Mouse (Mus musculus) lung, postnatal 36 days (tissue): ENCODE results near the gene Pfkp.

Experiments
- DNase-seq: peaks from one replicate; pipeline ENCODE4 v3.0.0; 2022; ENCODE audit warnings: mixed read lengths

Pfkp gene

DNA sequence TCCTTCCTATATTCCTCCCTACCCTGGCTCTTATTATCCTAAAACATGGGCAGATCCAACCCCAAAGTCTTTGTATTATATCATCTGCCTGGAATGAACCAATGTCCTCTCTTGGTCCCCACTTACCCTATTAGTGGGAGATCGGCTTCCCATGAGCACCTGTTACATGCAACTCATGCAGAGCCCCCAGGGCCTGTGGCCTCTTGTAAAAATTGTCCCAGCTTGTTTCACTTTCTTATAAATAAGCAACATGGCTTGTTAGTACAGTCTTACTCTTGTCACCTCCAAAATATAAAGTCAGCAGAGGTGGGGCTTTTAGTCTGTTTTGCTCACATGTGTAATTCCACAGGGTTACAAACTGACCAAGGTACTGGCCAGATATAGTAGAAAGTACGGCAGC is 46.9 kb downstream of the Pfkp start:
- no peak for DNase-seq

DNA sequence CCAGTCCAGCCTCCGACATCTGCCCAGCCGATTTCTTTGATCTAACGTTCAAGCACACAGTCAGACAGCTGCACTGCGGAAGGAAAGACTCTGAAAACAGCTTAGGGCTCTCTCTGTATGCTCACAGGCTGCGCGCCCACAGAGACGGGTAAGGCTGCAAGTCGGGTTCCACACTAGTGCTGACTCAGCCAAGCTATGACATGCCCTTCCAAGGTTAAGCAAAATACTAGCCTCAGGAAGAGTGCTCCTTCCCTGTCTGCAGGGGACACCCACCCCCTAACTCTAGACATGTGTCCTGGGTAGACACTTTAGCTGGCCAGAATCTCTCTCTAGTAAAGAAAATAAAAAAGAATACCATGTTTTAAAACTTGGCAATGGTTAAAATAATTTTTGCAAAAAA is 48.0 kb downstream of the Pfkp start:
- no peak for DNase-seq

DNA sequence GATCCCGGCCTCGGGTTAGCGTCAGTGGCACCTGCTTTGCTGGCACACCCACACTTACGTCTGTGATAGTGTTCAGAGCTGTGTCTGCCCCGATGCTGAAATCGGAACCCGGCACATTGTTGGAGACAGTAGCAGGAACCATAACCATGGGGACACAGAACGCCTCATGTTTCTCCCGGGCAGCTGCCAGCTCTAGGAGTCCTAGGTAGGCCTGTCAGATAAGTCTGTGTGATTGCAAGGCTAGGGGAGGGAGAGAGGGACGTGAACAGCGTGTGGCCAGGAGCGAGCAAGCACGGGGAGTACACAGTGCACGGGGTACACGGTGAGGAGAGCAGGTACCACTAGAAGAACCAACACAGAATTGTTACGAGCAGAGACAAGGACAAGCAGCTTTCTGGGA is 50.8 kb downstream of the Pfkp start:
- no peak for DNase-seq

DNA sequence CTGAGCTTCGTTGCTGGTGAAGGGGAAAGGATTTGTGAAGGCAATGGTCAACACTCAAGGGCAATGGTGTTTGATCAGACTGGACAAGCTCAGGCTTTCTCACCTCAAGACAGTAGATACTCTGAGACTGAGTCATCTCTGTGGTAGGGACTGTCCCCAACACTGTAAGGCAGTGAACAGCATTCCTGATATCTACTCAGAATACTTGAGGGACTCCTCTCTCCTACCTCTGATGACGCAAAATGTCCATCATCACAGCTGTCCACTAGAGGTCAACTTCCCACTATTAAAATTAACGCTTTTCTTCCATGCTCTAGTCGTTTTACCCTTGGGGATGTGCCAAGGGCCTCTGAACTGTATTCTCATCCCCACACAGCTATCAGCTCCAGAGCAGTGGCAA is 53.2 kb downstream of the Pfkp start:
- no peak for DNase-seq

DNA sequence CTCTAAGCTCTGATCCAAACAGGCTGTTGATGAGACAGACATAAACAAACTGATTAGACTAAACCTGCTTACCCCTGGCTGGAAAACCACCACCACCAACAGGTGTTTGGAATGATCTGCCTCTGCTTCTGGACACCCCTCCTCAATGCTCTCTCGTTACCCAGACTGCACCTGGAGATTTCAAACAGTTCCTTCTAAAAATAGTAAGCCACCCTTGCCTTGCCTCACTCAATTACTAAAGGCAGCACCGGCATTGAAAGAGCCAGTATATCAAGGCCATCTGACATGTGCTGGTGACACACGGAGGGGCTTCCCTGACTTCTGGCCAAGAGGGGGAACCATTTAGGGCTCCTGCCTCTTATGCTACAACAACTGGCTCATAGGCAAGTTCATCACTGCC is 57.7 kb downstream of the Pfkp start:
- no peak for DNase-seq

DNA sequence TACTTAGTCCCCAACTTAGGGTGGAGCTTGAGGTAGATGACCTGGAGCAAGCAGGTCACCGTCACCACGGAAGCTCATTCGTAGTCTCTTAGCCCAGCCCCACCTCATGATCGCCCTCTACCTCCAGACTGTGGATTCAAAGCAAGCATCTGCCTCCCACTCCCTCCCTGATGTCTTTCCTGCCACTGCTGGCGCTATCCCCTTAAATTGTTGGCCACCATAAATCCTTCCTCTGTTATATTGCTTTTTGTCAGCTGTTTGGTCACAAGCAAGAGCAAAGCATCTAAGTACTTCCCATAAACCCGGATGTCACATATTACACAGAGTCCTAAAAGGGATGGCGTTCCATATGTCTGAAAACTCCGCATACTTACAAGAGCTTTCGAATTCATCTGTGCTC is 62.6 kb downstream of the Pfkp start:
- DNase-seq: no peak

DNA sequence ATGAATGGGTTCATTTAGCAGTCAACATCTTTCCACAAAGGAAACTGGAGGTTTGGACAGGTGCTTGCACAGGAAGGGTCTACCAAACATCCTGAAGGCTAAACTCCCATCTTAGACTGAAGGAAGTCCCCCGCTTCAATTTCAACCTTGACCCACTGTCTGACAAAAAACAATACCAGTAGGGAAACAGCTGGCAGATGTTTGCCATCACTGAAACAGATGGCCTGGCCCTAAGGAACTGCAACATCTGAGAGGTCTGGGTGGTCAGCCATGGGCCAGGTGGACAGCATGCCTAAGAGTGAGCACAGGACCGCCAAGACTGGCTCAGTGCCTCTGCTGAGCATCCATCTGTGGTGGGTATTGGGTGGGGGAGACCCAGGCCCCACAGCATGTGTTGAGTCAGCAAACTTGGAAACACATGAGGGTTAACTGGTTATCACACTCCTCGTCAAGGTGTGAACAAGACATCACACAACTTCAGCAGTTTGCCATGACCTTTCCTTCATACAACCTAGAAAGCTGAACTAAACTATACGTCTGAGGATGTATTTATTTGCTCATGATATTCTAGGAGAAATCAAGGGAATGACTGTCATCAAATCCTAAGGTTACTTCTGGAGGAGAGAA is 65.0 kb downstream of the Pfkp start:
- DNase-seq: no peak

DNA sequence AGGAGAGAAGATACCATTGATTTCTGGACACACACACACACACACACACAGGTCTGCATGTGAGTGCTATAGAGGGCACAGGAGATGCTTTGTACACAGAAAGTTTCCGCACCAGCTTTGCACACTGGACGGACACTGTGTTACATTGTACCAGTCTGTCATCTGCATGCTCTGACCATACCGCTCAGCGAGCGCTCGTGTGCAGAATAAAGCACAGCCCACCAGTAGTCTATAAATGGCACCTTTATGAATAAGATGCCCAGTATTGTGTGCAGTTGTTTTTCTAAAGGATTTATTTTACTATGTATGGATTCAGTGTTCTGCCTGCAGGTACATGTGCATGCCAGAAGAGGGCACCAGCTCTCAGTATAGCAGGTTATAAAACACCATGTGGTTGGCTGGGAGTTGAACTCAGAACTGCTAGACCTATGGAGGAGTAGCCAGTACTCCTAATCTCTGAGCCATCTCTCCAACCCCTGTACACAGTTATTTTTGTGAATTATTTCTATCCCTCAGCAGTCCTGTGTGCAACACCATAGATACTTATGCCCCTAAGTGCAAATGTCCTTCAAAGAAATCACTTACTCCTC is 72.6 kb downstream of the Pfkp start:
- no peak for DNase-seq

DNA sequence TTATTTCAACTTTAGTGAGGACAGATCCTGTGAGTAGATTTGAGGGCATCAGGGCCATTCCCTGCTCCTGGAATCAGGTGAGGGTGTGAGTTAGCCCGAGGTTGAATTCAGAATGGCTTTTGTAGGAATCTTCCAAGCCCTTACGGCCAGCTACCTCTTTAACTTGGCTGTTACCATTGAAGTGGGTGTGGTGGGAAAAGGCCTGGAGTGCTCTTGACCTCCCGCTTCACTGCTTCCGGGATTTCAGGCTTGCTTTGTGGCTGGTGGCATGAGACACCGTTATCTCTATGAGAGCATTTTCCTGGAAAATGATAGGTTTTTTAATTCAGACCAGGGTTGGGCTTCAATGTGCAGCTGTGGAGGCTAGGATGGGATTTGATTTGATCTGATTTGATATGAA is 83.0 kb downstream of the Pfkp start:
- peak; percentile 51 for DNase-seq

DNA sequence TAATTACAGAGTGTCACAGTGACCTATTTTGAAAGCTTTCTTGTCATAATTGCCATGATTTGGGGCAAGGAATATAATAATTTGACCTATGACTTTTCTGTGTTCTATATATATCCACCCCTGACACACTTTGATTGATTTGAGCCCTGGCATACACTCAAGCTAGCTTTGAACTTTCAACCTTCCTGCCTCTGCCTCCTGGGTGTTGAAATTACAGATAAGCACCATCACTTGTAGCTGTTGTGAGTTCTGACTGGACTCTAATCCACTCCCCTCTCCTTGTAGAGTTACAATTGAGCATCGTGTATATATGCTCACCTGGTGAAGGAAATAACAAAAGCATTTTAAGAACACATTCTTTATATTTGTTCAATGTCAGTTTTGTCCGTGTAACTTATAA is 86.2 kb downstream of the Pfkp start:
- DNase-seq: no peak

DNA sequence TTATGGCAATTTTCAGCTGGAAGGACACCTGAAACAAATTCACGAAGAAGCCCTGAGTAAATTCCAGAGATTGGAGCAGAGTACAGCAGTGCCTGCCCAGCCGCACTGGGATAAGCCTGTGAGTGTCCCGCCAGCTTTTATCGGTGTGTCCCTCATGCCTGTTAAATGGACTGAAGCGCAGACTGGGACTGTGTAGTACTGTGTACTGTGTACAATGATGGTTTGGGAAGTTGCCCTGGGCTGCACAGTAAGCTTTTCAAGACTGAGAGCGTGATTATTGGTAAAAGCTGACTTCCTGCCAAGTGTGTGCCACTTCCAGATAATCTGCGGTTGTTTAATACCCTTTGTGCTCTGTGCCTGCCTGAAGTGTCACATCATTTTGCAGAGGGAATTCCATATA is 90.8 kb downstream of the Pfkp start:
- DNase-seq: no peak

DNA sequence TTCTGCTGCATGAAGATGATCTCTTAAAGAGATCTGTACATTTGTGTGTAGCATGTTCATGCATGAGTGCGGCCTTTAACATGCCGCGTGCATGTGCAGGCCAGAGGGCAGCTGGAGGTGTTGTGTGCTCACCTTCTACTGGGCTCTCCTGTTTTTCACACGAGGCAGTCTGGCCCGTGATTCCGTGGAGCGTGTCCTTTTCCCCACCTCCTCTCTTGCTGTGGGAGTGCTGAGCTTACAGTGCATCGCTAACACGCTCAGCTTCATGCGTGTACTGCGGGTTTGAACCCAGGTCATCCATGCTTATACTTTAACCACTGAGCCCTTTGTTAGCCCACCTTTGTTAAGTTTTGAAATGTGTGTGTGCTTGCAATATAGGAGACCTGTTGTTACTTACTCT is 92.9 kb downstream of the Pfkp start:
- no peak for DNase-seq

DNA sequence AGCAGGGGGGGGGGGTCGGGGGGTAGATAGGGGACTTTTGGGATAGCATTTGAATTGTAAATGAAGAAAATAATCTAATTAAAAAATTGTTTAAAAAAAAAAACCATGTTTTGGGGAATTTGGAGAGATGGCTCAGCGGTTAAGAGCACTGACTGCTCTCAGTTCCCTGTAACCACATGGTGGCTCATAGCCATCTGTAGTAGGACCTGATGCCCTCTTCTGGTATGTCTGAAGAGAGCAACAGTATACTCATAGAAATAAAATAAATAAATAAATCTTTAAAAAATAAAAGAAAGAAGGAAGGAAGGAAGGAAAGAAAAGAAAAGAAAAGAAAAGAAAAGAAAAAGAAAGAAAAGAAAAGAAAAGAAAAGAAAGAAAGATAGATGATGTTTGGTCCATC is 94.9 kb downstream of the Pfkp start:
- DNase-seq: peak; percentile 9

DNA sequence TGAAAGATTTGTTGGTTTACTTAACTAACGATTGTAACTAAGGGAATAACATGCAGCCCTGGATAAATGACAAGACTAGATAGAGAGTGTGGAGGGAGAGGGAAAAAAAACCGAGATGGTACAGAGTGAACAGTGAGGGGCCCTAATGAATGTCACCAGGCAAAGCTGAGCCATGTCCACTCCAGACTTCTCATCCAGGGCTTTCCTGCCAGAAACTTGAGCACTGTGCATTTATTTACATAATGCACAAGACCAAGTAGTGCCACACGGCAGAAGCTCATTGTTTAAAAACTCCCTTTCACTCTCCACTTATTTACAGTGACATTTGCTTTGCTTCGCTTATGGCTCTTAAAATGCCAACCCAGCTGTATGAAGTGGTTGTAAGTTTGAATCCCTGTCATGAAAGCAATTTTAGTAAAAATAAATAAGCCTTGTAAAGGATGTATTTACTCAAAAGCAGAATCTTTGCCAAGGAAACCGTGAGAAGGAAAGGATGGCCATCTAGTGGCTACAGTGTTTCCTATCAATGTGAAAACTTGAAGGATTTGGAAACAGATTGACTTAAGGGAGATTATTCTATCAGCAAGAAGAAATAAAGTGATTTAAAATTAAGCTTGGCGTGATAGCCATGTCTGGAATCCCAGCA is 113.2 kb downstream of the Pfkp start:
- DNase-seq: no peak

DNA sequence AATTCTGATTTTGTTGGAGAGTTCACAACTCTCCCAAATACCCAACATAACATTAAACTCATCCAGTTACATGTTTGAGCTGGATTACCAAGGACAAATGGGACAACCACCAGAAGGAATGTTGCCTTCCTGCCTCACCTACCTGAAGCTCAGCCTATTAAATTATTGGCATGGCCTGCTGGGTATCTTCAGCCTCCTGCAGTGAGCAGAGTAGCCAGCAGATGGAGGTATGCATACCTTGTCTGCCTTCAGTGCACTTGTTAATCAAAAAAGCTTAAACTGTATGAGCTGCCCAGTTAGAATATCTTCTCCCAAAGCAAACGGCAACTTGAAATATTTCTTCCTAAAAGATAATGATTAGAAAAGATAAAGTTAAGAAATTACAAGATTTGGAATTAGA is 115.9 kb downstream of the Pfkp start:
- peak; percentile 75 for DNase-seq
